Mouse (Mus musculus): ENCODE data around the gene Slc6a14. TPM values are rescaled to one million over a fixed set of nuclear protein-coding genes. Genes with fewer than 3 reads are reported as not detected.

Gene Slc6a14
- polyA plus RNA-seq, 1 experiment from 2014 or later: 0.09 TPM

Other genes with a start within 250 kb of the Slc6a14 start
- 30.8 and 39.1 TPM in 2 replicates for gene Agtr2, start 230.4 kb upstream of the Slc6a14 start, polyA plus RNA-seq (2014; fragmentation: Nextera tagmentation; extraction: Ambion mirVana)
- gene Gm28269, start 30.2 kb downstream of the Slc6a14 start, polyA plus RNA-seq (2014; fragmentation: Nextera tagmentation; extraction: Ambion mirVana): not detected in 2 replicates